In the genomic region with DNA sequence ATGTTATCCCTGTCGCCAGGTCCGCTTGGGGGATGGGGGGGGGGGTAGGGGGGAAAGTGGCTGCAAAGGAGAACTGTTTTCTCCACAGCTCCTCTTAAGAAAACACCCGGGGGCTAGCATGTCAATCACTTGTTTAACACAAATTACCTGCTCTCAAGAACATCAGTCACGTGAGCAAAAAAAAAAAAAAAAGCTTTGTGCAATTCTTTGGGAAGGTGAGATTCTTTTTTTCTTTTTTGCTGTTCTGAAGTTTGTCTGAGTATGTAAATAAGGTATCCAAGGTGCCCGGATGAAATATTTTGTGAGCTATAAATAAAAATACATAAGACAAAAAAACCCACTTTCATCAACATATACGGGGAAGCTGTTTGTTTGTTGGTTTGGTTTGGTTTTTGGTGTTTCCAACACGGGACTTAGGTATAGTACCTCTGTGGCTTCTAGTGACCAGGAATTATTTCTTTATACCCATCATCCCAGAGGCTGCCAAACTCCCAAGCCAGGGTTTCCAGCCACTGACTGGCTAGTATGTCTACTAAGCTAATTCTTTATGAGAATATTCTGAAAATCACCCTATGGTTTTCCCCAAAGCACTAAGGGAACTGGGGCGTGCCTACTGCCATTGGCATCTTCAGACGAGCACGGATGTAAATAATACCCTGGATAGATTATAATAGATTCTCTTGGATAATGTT, we compare ENCODE assay signal across 8 mouse cellular contexts. TPM values are rescaled to one million over a fixed set of nuclear protein-coding genes. Genes with fewer than 3 reads are reported as not detected.
DNase-seq lines count a peak whose midpoint lies in the region; ATAC-seq and TF ChIP-seq lines count a peak whose summit lies in the region.

No protein-coding gene starts in this region.

- peak overlapping the region; percentile 93 for H3K9ac ChIP-seq in liver, embryonic 11.5 days (ENCODE audit: low read depth, low read length)
- peak overlapping the region; percentile 98 for H3K9ac ChIP-seq in stomach, postnatal 0 days (ENCODE audit: low read length)

- TF ChIP-seq POLR2A in testis, adult 2 months (IDR thresholded peaks at IDR 0.05; ENCODE audit: control insufficient read depth, low read depth, low read length): no peak

- 30% methylated on average over 10 of the region's 10 CpGs for WGBS in liver, embryonic 11.5 days
- 23% methylated on average over 8 of the region's 10 CpGs for WGBS in stomach, postnatal 0 days

- no peak for TF ChIP-seq EP300 in stomach, postnatal 0 days (optimal IDR thresholded peaks at IDR 0.05)

- TF ChIP-seq CTCF in testis, adult 2 months (IDR thresholded peaks at IDR 0.05; ENCODE audit: control insufficient read depth, insufficient read depth, insufficient replicate concordance, low read depth, low read length): no peak
- no peak for TF ChIP-seq CTCF in stomach, postnatal 0 days (IDR thresholded peaks at IDR 0.05; ENCODE audit: low read depth)

- no peak overlapping the region; the same call in 1 of the 2 replicates for H3K27ac ChIP-seq in testis, adult 2 months (ENCODE audit: control insufficient read depth, insufficient read depth, low read depth, low read length)
- H3K27ac ChIP-seq in liver, embryonic 11.5 days (ENCODE audit: low read depth, low read length): peak overlapping the region; percentile 98
- H3K27ac ChIP-seq in stomach, postnatal 0 days (replicated peaks): peak overlapping the region; percentile 100

- peak overlapping the region; percentile 94 for H3K4me3 ChIP-seq in testis, adult 2 months (ENCODE audit: control insufficient read depth, low read depth, low read length)
- H3K4me3 ChIP-seq in liver, embryonic 11.5 days (ENCODE audit: low read depth, low read length): peak overlapping the region; percentile 85
- H3K4me3 ChIP-seq in stomach, postnatal 0 days (ENCODE audit: low read depth, low read length): peak overlapping the region; percentile 97

- no peak for ATAC-seq in cerebellum, adult (ENCODE audit: insufficient number of reproducible peaks, low FRiP score, low TSS enrichment)
- ATAC-seq in liver, embryonic 11.5 days (replicated peaks; ENCODE audit: low FRiP score): no peak
- no peak for ATAC-seq in stomach, postnatal 0 days (ENCODE audit: low FRiP score, low TSS enrichment)

- peaks cover 5% of the 10 kb centered on the region; the same call in 1 of the 2 replicates for H3K9me3 ChIP-seq in liver, embryonic 11.5 days (ENCODE audit: control insufficient read depth, low read length)
- H3K9me3 ChIP-seq in stomach, postnatal 0 days (ENCODE audit: control insufficient read depth, low read length): no peaks in the 10 kb centered on the region

- H3K36me3 ChIP-seq in testis, adult 2 months (ENCODE audit: control insufficient read depth, insufficient read depth, low read length): no peaks in the 10 kb centered on the region
- H3K36me3 ChIP-seq in liver, embryonic 11.5 days (ENCODE audit: control insufficient read depth, insufficient read depth, low read length): peaks cover 6% of the 10 kb centered on the region; the same call in 1 of the 2 replicates
- no peaks in the 10 kb centered on the region for H3K36me3 ChIP-seq in stomach, postnatal 0 days (ENCODE audit: control insufficient read depth, insufficient read depth, low read length)

- no peaks in the 10 kb centered on the region for H3K27me3 ChIP-seq in testis, adult 2 months (ENCODE audit: control insufficient read depth, insufficient read depth, low read length)
- H3K27me3 ChIP-seq in liver, embryonic 11.5 days (replicated peaks; ENCODE audit: control insufficient read depth, insufficient read depth, low read length): no peaks in the 10 kb centered on the region
- H3K27me3 ChIP-seq in stomach, postnatal 0 days (ENCODE audit: control insufficient read depth, insufficient read depth, low read length): no peaks in the 10 kb centered on the region

- peaks cover 7% of the 10 kb centered on the region for H3K4me1 ChIP-seq in testis, adult 2 months (ENCODE audit: control insufficient read depth, insufficient read depth, low read length)
- 0 out of 2 replicates have a peak, but pooled peaks cover 3% of the 10 kb centered on the region for H3K4me1 ChIP-seq in liver, embryonic 11.5 days (replicated peaks; ENCODE audit: control insufficient read depth, insufficient read depth, low read length)
- no peaks in the 10 kb centered on the region for H3K4me1 ChIP-seq in stomach, postnatal 0 days (replicated peaks; ENCODE audit: control insufficient read depth, insufficient read depth)

- DNase-seq in cerebellum, adult 9-10 months: peak; percentile 31
- no peak for DNase-seq in testis, postnatal 10 days (ENCODE audit: low spot score)
- DNase-seq in liver, embryonic 11.5 days (ENCODE audit: low spot score): no peak
- DNase-seq in stomach, postnatal 0 days (ENCODE audit: low spot score): no peak
- DNase-seq in thymus, postnatal 14 days: no peak
- DNase-seq in urinary bladder, postnatal 10 days (ENCODE audit: low spot score): no peak

- H3K4me2 ChIP-seq in liver, embryonic 11.5 days: peak overlapping the region; percentile 99
- H3K4me2 ChIP-seq in stomach, postnatal 0 days (replicated peaks; ENCODE audit: low read depth): peak overlapping the region; percentile 53

RNA-seq across cellular contexts. Expression of gene Foxp1, which starts 1.3 kb away (rescaled TPM):
- 34.8 and 36.3 TPM in 2 replicates for polyA plus RNA-seq in testis, adult 2 months (2012; rRNA removed)
- 62.1 and 67.8 TPM in 2 replicates for polyA plus RNA-seq in liver, embryonic 11.5 days (2014; fragmentation: Nextera tagmentation; extraction: Ambion mirVana)
- 68.9 and 74.5 TPM in 2 replicates for polyA plus RNA-seq in stomach, postnatal 0 days (2015; fragmentation: Nextera tagmentation; extraction: Ambion mirVana)
